Comparison of ENCODE assay signal across 8 mouse cellular contexts in the genomic region with DNA sequence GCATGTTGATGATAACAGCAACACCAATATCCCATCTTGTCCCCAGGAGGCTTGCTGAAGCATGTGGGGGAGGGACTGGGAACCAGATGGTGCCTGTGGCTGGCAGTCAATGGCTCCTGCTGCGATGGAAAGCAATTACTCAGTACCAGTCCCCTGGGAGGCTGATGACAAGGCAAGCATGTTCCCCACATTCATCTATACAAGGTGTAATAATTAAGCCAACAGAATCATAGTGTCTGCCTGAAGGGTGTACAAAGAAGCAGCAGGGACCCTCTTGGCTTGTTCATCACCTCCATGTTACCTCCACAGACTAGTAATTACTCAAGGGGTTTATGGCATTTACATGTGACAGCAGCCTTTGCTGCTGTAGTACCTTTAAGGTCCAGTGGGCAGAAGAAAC.
DNase-seq lines count a peak whose midpoint lies in the region; ATAC-seq and TF ChIP-seq lines count a peak whose summit lies in the region.

No protein-coding gene starts in this region.

- H3K36me3 ChIP-seq in forebrain, embryonic 14.5 days (ENCODE audit: control insufficient read depth, insufficient read depth, low read length) = no peaks in the 10 kb centered on the region

- TF ChIP-seq CTCF in left cerebral cortex, adult 2 months (IDR thresholded peaks at IDR 0.05) = no peak; the same call in 1 of the 2 replicates

- H3K4me2 ChIP-seq in forebrain, embryonic 14.5 days (ENCODE audit: low read length) = no peak overlapping the region

- DNase-seq in left cerebral cortex, adult 2 months (ENCODE audit: extremely low spot score in 1 of 2, low spot score in 2 of 2) = peak; percentile 39 to 49
- no peak for DNase-seq in left cerebral cortex, adult 11 months (ENCODE audit: low spot score)
- DNase-seq in forebrain, embryonic 14.5 days (ENCODE audit: low spot score) = peak; percentile 90
- DNase-seq in left cerebral cortex, postnatal 14 days (ENCODE audit: low spot score in 2 of 2) = peak; percentile 28 to 41
- DNase-seq in right cerebral cortex, postnatal 10 days (ENCODE audit: low spot score in 2 of 2) = peak; percentile 53 to 60
- no peak for DNase-seq in heart, postnatal 36 days
- no peak for DNase-seq in thymus, postnatal 25 days
- DNase-seq in lung, postnatal 14 days = no peak

- intact Hi-C loops in left cerebral cortex, adult 2 months (cut with DNase I) = loop anchor here (5.0 kb wide), 1 partner anchor 124 kb away; a partner anchor contains a TSS
- intact Hi-C loops in left cerebral cortex, postnatal 14 days (cut with DNase I) = no loop called here
- intact Hi-C loops in heart, postnatal 36 days (cut with DNase I) = loop anchor here (10.0 kb wide), 1 partner anchor 226 kb away; no protein-coding TSS in a partner anchor

- peak; percentile 91 for ATAC-seq in forebrain, embryonic 14.5 days

- no peaks in the 10 kb centered on the region for H3K9me3 ChIP-seq in forebrain, embryonic 14.5 days (replicated peaks; ENCODE audit: control insufficient read depth, low read length)

- peaks cover 8% of the 10 kb centered on the region; the same call in 1 of the 2 replicates for H3K4me1 ChIP-seq in forebrain, embryonic 14.5 days (ENCODE audit: control insufficient read depth, insufficient read depth, low read length)

- H3K27me3 ChIP-seq in forebrain, embryonic 14.5 days (replicated peaks; ENCODE audit: control insufficient read depth, insufficient read depth, low read length) = no peaks in the 10 kb centered on the region

- no peak overlapping the region for H3K9ac ChIP-seq in forebrain, embryonic 14.5 days (ENCODE audit: low read length)

- no peak overlapping the region for H3K4me3 ChIP-seq in left cerebral cortex, adult 2 months
- H3K4me3 ChIP-seq in forebrain, embryonic 14.5 days (ENCODE audit: low read depth, low read length) = no peak overlapping the region

- WGBS in forebrain, embryonic 14.5 days = 19% methylated on average over 1 of the region's 1 CpGs

- H3K27ac ChIP-seq in left cerebral cortex, adult 2 months = 0 out of 2 replicates have a peak overlapping the region, but pooled peaks have one; percentile 38
- peak overlapping the region; percentile 56 for H3K27ac ChIP-seq in forebrain, embryonic 14.5 days (ENCODE audit: low read depth, low read length)

Comparison
In these comparisons a context has a peak if more than half of its experiments do, and no peak if none do; other contexts are left out.
1. DNase-seq: peak in left cerebral cortex, adult 2 months (2 of 2), forebrain, embryonic 14.5 days (single experiment), left cerebral cortex, postnatal 14 days (2 of 2) and right cerebral cortex, postnatal 10 days (2 of 2); none in left cerebral cortex, adult 11 months (single experiment), heart, postnatal 36 days (0 of 2), thymus, postnatal 25 days (single experiment) and lung, postnatal 14 days (single experiment).